Mouse (Mus musculus) kidney, embryonic 14.5 days (tissue): Measurements from ENCODE around the gene Frat2. TPM values are rescaled to one million over a fixed set of nuclear protein-coding genes. Genes with fewer than 3 reads are reported as not detected.

ENCODE experiments used
- ATAC-seq: fragments of 200-750 bp; cut with Nextera tagmentation; 2 replicates; pipeline ENCODE4 v1.8.0; 2017; ENCODE audit warnings: moderate number of reproducible peaks, mild to moderate bottlenecking, moderate TSS enrichment, moderate library complexity; ENCODE audit not compliant: low FRiP score, low TSS enrichment
- H3K27ac ChIP-seq: fragments of 300-500 bp; sonication (generic); 2 replicates; pipeline ENCODE4 v1.5.1; 2014; ENCODE audit warnings: low read depth, mild to moderate bottlenecking, low read length, moderate library complexity, mixed read lengths
- H3K27me3 ChIP-seq: fragments of 300-500 bp; sonication (generic); 2 replicates; pipeline ENCODE4 v1.6.1; 2014; ENCODE audit warnings: mild to moderate bottlenecking, low read length; ENCODE audit not compliant: control insufficient read depth, insufficient read depth
- H3K36me3 ChIP-seq: fragments of 300-500 bp; sonication (generic); 2 replicates; pipeline ENCODE4 v1.6.1; 2014; ENCODE audit warnings: low read length, mixed read lengths; ENCODE audit not compliant: control insufficient read depth, insufficient read depth
- H3K4me1 ChIP-seq: fragments of 300-500 bp; sonication (generic); 2 replicates; pipeline ENCODE4 v1.6.1; 2014; ENCODE audit warnings: low read length, mixed read lengths; ENCODE audit not compliant: control insufficient read depth, insufficient read depth
- H3K4me2 ChIP-seq: fragments of 300-500 bp; sonication (generic); replicated peaks from 2 replicates; pipeline ENCODE4 v1.6.1; 2014; ENCODE audit warnings: low read depth, mild to moderate bottlenecking, low read length
- H3K4me3 ChIP-seq: fragments of 300-500 bp; sonication (generic); 2 replicates; pipeline ENCODE4 v1.5.1; 2014; ENCODE audit warnings: mild to moderate bottlenecking, low read length
- H3K9ac ChIP-seq: fragments of 300-500 bp; sonication (generic); 2 replicates; pipeline ENCODE4 v1.6.1; 2014; ENCODE audit warnings: low read depth, mild to moderate bottlenecking, low read length, moderate library complexity
- H3K9me3 ChIP-seq: fragments of 300-500 bp; sonication (generic); 2 replicates; pipeline ENCODE4 v1.6.1; 2016; ENCODE audit warnings: low read length; ENCODE audit not compliant: control insufficient read depth
- WGBS: fragments of 180-500 bp; shearing (Covaris S2); extraction: QIAGEN DNeasy Blood & Tissue Kit; methylation state at CpG from one replicate; pipeline ENCODE4 v1.1.7; 2014; 5-methylcytosine and 5-hydroxymethylcytosine counted together
- polyA plus RNA-seq: library from polyadenylated mRNA; unstranded; fragments of >200 nt; fragmentation: Nextera tagmentation; extraction: Ambion mirVana; gene quantifications from 2 replicates; pipeline ENCODE4 v1.2.1, GENCODE M21; 2014

Gene Frat2
- polyA plus RNA-seq, 1 experiment from 2014 or later: 5.4 TPM

GRCm38 (mm10) chr19:41796148-41796760, 51.7 kb downstream of the Frat2 start:
- Histone ChIP-seq H3K27ac (no peak overlapping the region), H3K4me1 (peaks cover 13% of the 10 kb centered on the region), H3K4me2 (no peak overlapping the region), H3K9ac (no peak overlapping the region), H3K9me3 (no peaks in the 10 kb centered on the region), H3K27me3 (no peaks in the 10 kb centered on the region), H3K36me3 (no peaks in the 10 kb centered on the region), H3K4me3 (no peak overlapping the region)
- 43% methylated on average over 3 of the region's 3 CpGs for WGBS
- no peak; the same call in 1 of the 2 replicates for ATAC-seq

Other genes starting within 250 kb of the Frat2 start
- gene Slit1, start 104.5 kb downstream of the Frat2 start, polyA plus RNA-seq: 4.7 and 6.0 TPM in 2 replicates
- 23.9 and 38.1 TPM in 2 replicates for gene Arhgap19, start 46.1 kb downstream of the Frat2 start, polyA plus RNA-seq
- 5.7 and 6.6 TPM in 2 replicates for gene Frat1, start 18.2 kb downstream of the Frat2 start, polyA plus RNA-seq
- gene Rrp12, start 48.0 kb upstream of the Frat2 start, polyA plus RNA-seq: 7.8 and 15.8 TPM in 2 replicates
- 604 and 682 TPM in 2 replicates for gene Pgam1, start 63.8 kb upstream of the Frat2 start, polyA plus RNA-seq
- 90.8 and 99.0 TPM in 2 replicates for gene Exosc1, start 85.3 kb upstream of the Frat2 start, polyA plus RNA-seq
- gene Zdhhc16, start 85.3 kb upstream of the Frat2 start, polyA plus RNA-seq: 60.9 and 68.9 TPM in 2 replicates
- 33.4 and 42.3 TPM in 2 replicates for gene Mms19, start 133.0 kb upstream of the Frat2 start, polyA plus RNA-seq
- gene Ubtd1, start 133.6 kb upstream of the Frat2 start, polyA plus RNA-seq: 23.1 and 29.8 TPM in 2 replicates
- gene Ankrd2, start 187.9 kb upstream of the Frat2 start, polyA plus RNA-seq: not detected in 2 replicates
- 7.2 and 9.8 TPM in 2 replicates for gene Hoga1, start 197.5 kb upstream of the Frat2 start, polyA plus RNA-seq
- 0.33 and 0.61 TPM in 2 replicates for gene 4933411K16Rik, start 204.1 kb upstream of the Frat2 start, polyA plus RNA-seq
- gene Morn4, start 238.2 kb upstream of the Frat2 start, polyA plus RNA-seq: 27.8 and 33.6 TPM in 2 replicates
- 26.0 and 37.8 TPM in 2 replicates for gene Pi4k2a, start 242.3 kb upstream of the Frat2 start, polyA plus RNA-seq